Mouse (Mus musculus) embryonic facial prominence, embryonic 14.5 days (tissue): ENCODE data around the gene Apcs. TPM values are rescaled to one million over a fixed set of nuclear protein-coding genes. Genes with fewer than 3 reads are reported as not detected.

Experiments
- ATAC-seq: fragments of 200-750 bp; cut with Nextera tagmentation; 2 replicates; pipeline ENCODE4 v1.8.0; 2017; ENCODE audit warnings: low read depth, moderate number of reproducible peaks, moderate TSS enrichment
- DNase-seq: peaks from one replicate; pipeline ENCODE4 v3.0.0-alpha.2; 2015; ENCODE audit warnings: low spot score
- H3K27ac ChIP-seq: fragments of 300-500 bp; sonication (generic); replicated peaks from 2 replicates; pipeline ENCODE4 v1.5.1; 2014; ENCODE audit warnings: low read depth, mild to moderate bottlenecking, low read length, moderate library complexity
- H3K27me3 ChIP-seq: fragments of 300-500 bp; sonication (generic); replicated peaks from 2 replicates; pipeline ENCODE4 v1.6.1; 2014; ENCODE audit warnings: low read length; ENCODE audit not compliant: control insufficient read depth, insufficient read depth
- H3K36me3 ChIP-seq: fragments of 300-500 bp; sonication (generic); 2 replicates; pipeline ENCODE4 v1.6.1; 2014; ENCODE audit warnings: low read length, mixed read lengths; ENCODE audit not compliant: control insufficient read depth, insufficient read depth
- H3K4me1 ChIP-seq: fragments of 300-500 bp; sonication (generic); 2 replicates; pipeline ENCODE4 v1.6.1; 2014; ENCODE audit warnings: antibody characterized with exemption, low read length; ENCODE audit not compliant: control insufficient read depth, insufficient read depth
- H3K4me2 ChIP-seq: fragments of 300-500 bp; sonication (generic); 2 replicates; pipeline ENCODE4 v1.6.1; 2014; ENCODE audit warnings: low read depth, mild to moderate bottlenecking, low read length, moderate library complexity, mixed read lengths
- H3K4me3 ChIP-seq: fragments of 300-500 bp; sonication (generic); 2 replicates; pipeline ENCODE4 v1.5.1; 2014; ENCODE audit warnings: low read depth, mild to moderate bottlenecking, low read length
- H3K9ac ChIP-seq: fragments of 300-500 bp; sonication (generic); 2 replicates; pipeline ENCODE4 v1.6.1; 2014; ENCODE audit warnings: low read depth, mild to moderate bottlenecking, low read length, moderate library complexity, mixed read lengths
- H3K9me3 ChIP-seq: fragments of 300-500 bp; sonication (generic); 2 replicates; pipeline ENCODE4 v1.6.1; 2016; ENCODE audit warnings: low read length; ENCODE audit not compliant: control insufficient read depth
- WGBS: fragments of 180-500 bp; shearing (Covaris S2); extraction: QIAGEN DNeasy Blood & Tissue Kit; methylation state at CpG from one replicate; pipeline ENCODE4 v1.1.7; 2014; 5-methylcytosine and 5-hydroxymethylcytosine counted together
- polyA plus RNA-seq: library from polyadenylated mRNA; unstranded; fragments of >200 nt; fragmentation: Nextera tagmentation; extraction: Ambion mirVana; gene quantifications from 2 replicates; pipeline ENCODE4 v1.2.1, GENCODE M21; 2014

Apcs gene
- polyA plus RNA-seq, result not detected in 2 replicates

GRCm38 (mm10) chr1:172894777-172895357 lies at the start of gene Apcs:
Apcs (minus strand) TSS chr1:172895041.
- no peak for DNase-seq
- no peaks in the 10 kb centered on the region for H3K36me3 ChIP-seq
- no peak for ATAC-seq
- H3K27ac ChIP-seq, result no peak within 1 kb of the TSS
- no peak within 1 kb of the TSS for H3K9ac ChIP-seq
- H3K4me1 ChIP-seq, result no peaks in the 10 kb centered on the region
- H3K4me2 ChIP-seq, result no peak within 1 kb of the TSS
- no peaks in the 10 kb centered on the region for H3K9me3 ChIP-seq
- no peaks in the 10 kb centered on the region for H3K27me3 ChIP-seq
- 55% methylated on average over 2 of the region's 2 CpGs for WGBS
- no peak within 1 kb of the TSS for H3K4me3 ChIP-seq

- Histone ChIP-seq H3K27me3 (no peaks in the 10 kb centered on the region), H3K4me2 (no peak overlapping the region), H3K4me3 (no peak overlapping the region), H3K4me1 (no peaks in the 10 kb centered on the region), H3K27ac (no peak overlapping the region), H3K9ac (no peak overlapping the region), H3K9me3 (no peaks in the 10 kb centered on the region), H3K36me3 (no peaks in the 10 kb centered on the region)
- 93% methylated on average over 2 of the region's 2 CpGs for WGBS
- no peak for DNase-seq
- ATAC-seq, result no peak
These were observed 37.4 kb upstream of the Apcs start for GRCm38 (mm10) chr1:172932197-172932596.

- ATAC-seq, result no peak
- Histone ChIP-seq H3K27me3 (no peaks in the 10 kb centered on the region), H3K4me1 (no peaks in the 10 kb centered on the region), H3K9me3 (no peaks in the 10 kb centered on the region), H3K9ac (no peak overlapping the region), H3K36me3 (no peaks in the 10 kb centered on the region), H3K27ac (no peak overlapping the region), H3K4me2 (no peak overlapping the region), H3K4me3 (no peak overlapping the region)
- no peak for DNase-seq
- WGBS, result 78% methylated on average over 2 of the region's 2 CpGs
These were observed 23.6 kb upstream of the Apcs start for GRCm38 (mm10) chr1:172918450-172918849.

GRCm38 (mm10) chr1:172917115-172917514 lies 22.3 kb upstream of the Apcs start:
- Histone ChIP-seq H3K4me1 (no peaks in the 10 kb centered on the region), H3K4me2 (no peak overlapping the region), H3K9me3 (no peaks in the 10 kb centered on the region), H3K4me3 (no peak overlapping the region), H3K9ac (no peak overlapping the region), H3K27ac (no peak overlapping the region), H3K36me3 (no peaks in the 10 kb centered on the region), H3K27me3 (no peaks in the 10 kb centered on the region)
- ATAC-seq, result no peak
- 66% methylated on average over 1 of the region's 1 CpGs for WGBS
- no peak for DNase-seq

GRCm38 (mm10) chr1:172903313-172903712 lies 8.5 kb upstream of the Apcs start:
- no peaks in the 10 kb centered on the region for H3K27me3 ChIP-seq
- ATAC-seq, result no peak
- H3K9ac ChIP-seq, result no peak overlapping the region
- no peaks in the 10 kb centered on the region for H3K36me3 ChIP-seq
- H3K4me1 ChIP-seq, result no peaks in the 10 kb centered on the region
- H3K9me3 ChIP-seq, result no peaks in the 10 kb centered on the region
- no peak overlapping the region for H3K4me2 ChIP-seq
- H3K4me3 ChIP-seq, result no peak overlapping the region
- no peak for DNase-seq
- no peak overlapping the region for H3K27ac ChIP-seq

GRCm38 (mm10) chr1:172895435-172895834 lies 594 bp upstream of the Apcs start:
- H3K36me3 ChIP-seq, result no peaks in the 10 kb centered on the region
- no peaks in the 10 kb centered on the region for H3K4me1 ChIP-seq
- no peak overlapping the region for H3K9ac ChIP-seq
- no peak overlapping the region for H3K27ac ChIP-seq
- no peak overlapping the region for H3K4me2 ChIP-seq
- no peak for ATAC-seq
- no peak for DNase-seq
- H3K9me3 ChIP-seq, result no peaks in the 10 kb centered on the region
- WGBS, result 90% methylated on average over 2 of the region's 2 CpGs
- no peak overlapping the region for H3K4me3 ChIP-seq
- no peaks in the 10 kb centered on the region for H3K27me3 ChIP-seq

GRCm38 (mm10) chr1:172876675-172877074 lies 18.2 kb downstream of the Apcs start:
- ATAC-seq (no peak), DNase-seq (no peak)
- no peak overlapping the region for H3K4me2 ChIP-seq
- WGBS, result 90% methylated on average over 1 of the region's 1 CpGs
- no peaks in the 10 kb centered on the region for H3K9me3 ChIP-seq
- no peak overlapping the region for H3K9ac ChIP-seq
- no peak overlapping the region for H3K4me3 ChIP-seq
- no peaks in the 10 kb centered on the region for H3K36me3 ChIP-seq
- no peak overlapping the region for H3K27ac ChIP-seq
- no peaks in the 10 kb centered on the region for H3K4me1 ChIP-seq
- H3K27me3 ChIP-seq, result no peaks in the 10 kb centered on the region

- no peak overlapping the region for H3K9ac ChIP-seq
- H3K36me3 ChIP-seq, result no peaks in the 10 kb centered on the region
- WGBS, result 72% methylated on average over 4 of the region's 4 CpGs
- DNase-seq, result no peak
- no peaks in the 10 kb centered on the region for H3K27me3 ChIP-seq
- no peak for ATAC-seq
- H3K4me3 ChIP-seq, result no peak overlapping the region
- H3K9me3 ChIP-seq, result no peaks in the 10 kb centered on the region
- no peaks in the 10 kb centered on the region for H3K4me1 ChIP-seq
- no peak overlapping the region for H3K27ac ChIP-seq
- no peak overlapping the region for H3K4me2 ChIP-seq
These were observed 19.6 kb downstream of the Apcs start for GRCm38 (mm10) chr1:172875265-172875664.

- no peaks in the 10 kb centered on the region for H3K9me3 ChIP-seq
- no peak for ATAC-seq
- H3K4me1 ChIP-seq, result no peaks in the 10 kb centered on the region
- no peaks in the 10 kb centered on the region for H3K36me3 ChIP-seq
- H3K9ac ChIP-seq, result no peak overlapping the region
- no peaks in the 10 kb centered on the region for H3K27me3 ChIP-seq
- 91% methylated on average over 2 of the region's 2 CpGs for WGBS
- H3K27ac ChIP-seq, result no peak overlapping the region
- DNase-seq, result no peak
- no peak overlapping the region for H3K4me3 ChIP-seq
- no peak overlapping the region for H3K4me2 ChIP-seq
These were observed 46.7 kb downstream of the Apcs start for GRCm38 (mm10) chr1:172848171-172848570.
